Mouse (Mus musculus) liver, embryonic 14.5 days (tissue): ENCODE measurements around the gene Itih1.

Experiments used
- CTCF ChIP-seq: IDR thresholded peaks from 2 replicates; pipeline ENCODE4 v1.5.1; 2016; ENCODE audit warnings: antibody characterized with exemption, low read depth, control low read depth
- EP300 ChIP-seq: IDR thresholded peaks from 2 replicates; pipeline ENCODE4 v1.6.1; 2016; ENCODE audit warnings: antibody characterized with exemption, low read depth

- TF ChIP-seq CTCF (no peak), EP300 (no peak)
Measured at GRCm38 (mm10) chr14:30886204-30886603, 56.9 kb downstream of the Itih1 start, which contains the start of gene Itih4.
